Mouse (Mus musculus): ENCODE results near the gene Sco1.

DNA sequence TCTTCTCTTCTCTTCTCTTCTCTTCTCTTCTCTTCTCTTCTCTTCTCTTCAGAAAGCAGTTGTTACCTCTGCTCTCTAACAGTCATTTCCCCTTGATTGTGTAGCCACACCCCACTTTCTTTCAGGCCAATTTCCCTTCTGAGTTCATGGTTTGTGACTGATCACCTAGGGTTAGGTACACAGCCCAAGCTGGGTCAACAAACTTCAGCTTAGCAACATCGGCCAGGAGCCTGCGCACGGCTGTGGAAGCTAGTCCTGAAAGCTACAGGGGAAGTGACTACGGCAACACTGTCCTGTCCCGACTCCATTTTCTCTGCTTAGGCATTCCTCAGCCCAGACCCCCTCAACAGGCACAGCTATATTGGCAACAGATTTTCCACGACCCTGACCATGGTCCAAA is 7.5 kb upstream of the Sco1 start:
- TF ChIP-seq CTCF (IDR thresholded peaks at IDR 0.05; ENCODE audit: control insufficient read depth, insufficient read depth, low read length) (no peak), POLR2A (IDR thresholded peaks at IDR 0.05; ENCODE audit: borderline replicate concordance, control insufficient read depth, low read depth, low read length) (no peak)
